In the genomic region with DNA sequence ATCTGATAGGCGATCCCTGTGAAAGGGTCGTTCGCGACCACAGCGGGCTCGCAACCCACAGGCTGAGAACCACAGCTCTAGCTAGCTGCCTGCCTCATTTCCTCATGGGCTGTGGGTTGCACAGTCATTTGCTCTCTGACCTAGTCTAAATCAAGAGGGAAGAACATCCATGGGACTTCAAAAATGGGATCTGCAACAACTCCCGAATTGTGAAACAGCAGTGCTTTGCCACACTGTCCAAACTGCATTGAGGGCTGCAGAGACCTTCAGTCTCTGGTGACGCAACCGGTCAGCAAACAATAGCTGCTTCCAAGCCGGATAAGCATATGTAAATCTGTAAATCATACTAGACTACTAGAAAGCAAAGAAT, we compare ENCODE assay signal across 9 mouse cellular contexts. TPM values are rescaled to one million over a fixed set of nuclear protein-coding genes. Genes with fewer than 3 reads are reported as not detected.
DNase-seq lines count a peak whose midpoint lies in the region; ATAC-seq and TF ChIP-seq lines count a peak whose summit lies in the region.
"Had no signal": no experiment of that assay in that cellular context is flagged by ENCODE, and none has a peak within 500 bp of the region (broad histone marks: within the 10 kb centered on the region; RNA-seq: fewer than 3 reads in every experiment).

No protein-coding gene starts in this region.

- peak; percentile 39 to 43 for DNase-seq in heart, adult 2 months
- DNase-seq in heart, postnatal 4 days: no peak
- DNase-seq in heart, adult 9 months (ENCODE audit: low spot score in 2 of 2): peak; percentile 20 to 27
- no peak for DNase-seq in frontal cortex, postnatal 14 days (ENCODE audit: low spot score in 2 of 2)
- no peak for DNase-seq in spleen, adult 12 weeks (ENCODE audit: low spot score)
- DNase-seq in urinary bladder, postnatal 25 days (ENCODE audit: low spot score): no peak

- H3K4me1 ChIP-seq in heart, adult 2 months (ENCODE audit: control insufficient read depth, insufficient read depth, low read length): peaks cover 6% of the 10 kb centered on the region
- peaks cover 29% of the 10 kb centered on the region for H3K4me1 ChIP-seq in limb, embryonic 15.5 days
- peaks cover 24% of the 10 kb centered on the region for H3K4me1 ChIP-seq in midbrain, embryonic 13.5 days (replicated peaks)

- H3K4me3 ChIP-seq in heart, adult 2 months: no peak overlapping the region; the same call in 1 of the 2 replicates
- no peak overlapping the region for H3K4me3 ChIP-seq in limb, embryonic 15.5 days
- H3K4me3 ChIP-seq in midbrain, embryonic 13.5 days (replicated peaks): peak overlapping the region; percentile 12

- WGBS in heart, adult 2 months: 24% methylated on average over 10 of the region's 10 CpGs
- WGBS in limb, embryonic 15.5 days: 23% methylated on average over 10 of the region's 10 CpGs
- WGBS in midbrain, embryonic 13.5 days: 13% methylated on average over 10 of the region's 10 CpGs

- H3K9ac ChIP-seq in heart, adult 2 months (ENCODE audit: low read depth, low read length): no peak overlapping the region
- H3K9ac ChIP-seq in limb, embryonic 15.5 days: no peak overlapping the region
- no peak overlapping the region for H3K9ac ChIP-seq in midbrain, embryonic 13.5 days (replicated peaks)

- no peak for TF ChIP-seq POLR2A in heart, adult 2 months (IDR thresholded peaks at IDR 0.05; ENCODE audit: insufficient read depth, low read depth, low read length)

- H3K79me2 ChIP-seq in heart, adult 2 months (replicated peaks; ENCODE audit: control insufficient read depth, insufficient read depth, low read length): no peaks in the 10 kb centered on the region

- no peaks in the 10 kb centered on the region for H3K9me3 ChIP-seq in limb, embryonic 15.5 days
- H3K9me3 ChIP-seq in midbrain, embryonic 13.5 days: no peaks in the 10 kb centered on the region

- no peak for TF ChIP-seq EP300 in heart, adult 2 months (IDR thresholded peaks at IDR 0.05; ENCODE audit: insufficient read depth, low read depth, low read length)

- TF ChIP-seq CTCF in heart, adult 2 months (IDR thresholded peaks at IDR 0.05): no peak

- peak overlapping the region; percentile 36 for H3K4me2 ChIP-seq in limb, embryonic 15.5 days
- peak overlapping the region; percentile 35 for H3K4me2 ChIP-seq in midbrain, embryonic 13.5 days (replicated peaks)

- intact Hi-C loops in heart, adult 2 months (cut with DNase I): no loop called here

- H3K27me3 ChIP-seq in heart, adult 2 months (ENCODE audit: control insufficient read depth, insufficient read depth, low read length): no peaks in the 10 kb centered on the region
- H3K27me3 ChIP-seq in limb, embryonic 15.5 days: no peaks in the 10 kb centered on the region
- peaks cover 36% of the 10 kb centered on the region for H3K27me3 ChIP-seq in midbrain, embryonic 13.5 days
- H3K27me3 ChIP-seq: CH12.LX had no signal

- H3K27ac ChIP-seq in heart, adult 2 months: peak overlapping the region; percentile 64
- H3K27ac ChIP-seq in limb, embryonic 15.5 days: peak overlapping the region; percentile 69
- peak overlapping the region; percentile 2; the same call in 1 of the 2 replicates for H3K27ac ChIP-seq in midbrain, embryonic 13.5 days

- H3K36me3 ChIP-seq in heart, adult 2 months (ENCODE audit: control insufficient read depth, insufficient read depth, low read length): no peaks in the 10 kb centered on the region
- H3K36me3 ChIP-seq in limb, embryonic 15.5 days: no peaks in the 10 kb centered on the region
- H3K36me3 ChIP-seq in midbrain, embryonic 13.5 days: no peaks in the 10 kb centered on the region

- ATAC-seq in limb, embryonic 15.5 days (ENCODE audit: insufficient number of reproducible peaks, low FRiP score, low TSS enrichment, low read depth): no peak
- peak; percentile 73 for ATAC-seq in midbrain, embryonic 13.5 days

RNA-seq across cellular contexts. Expression of a gene that starts 23.7 kb away (rescaled TPM):
- 10 to 100 TPM; 13.8 to 15.8 TPM for total RNA-seq in heart, adult 2 months (2021)
- 7.5 and 13.4 TPM in 2 replicates for polyA plus RNA-seq in heart, adult 2 months (2012; rRNA removed)
- total RNA-seq in heart, postnatal 4 days (2021): 10 to 100 TPM; 33.2 to 35.2 TPM
- 1.7 and 1.8 TPM in 2 replicates for polyA plus RNA-seq in limb, embryonic 15.5 days (2015; fragmentation: Nextera tagmentation; extraction: Ambion mirVana)
- 0.39 and 0.52 TPM in 2 replicates for polyA plus RNA-seq in midbrain, embryonic 13.5 days (2015; fragmentation: Nextera tagmentation; extraction: Ambion mirVana)

RNA-seq across cellular contexts. Expression of a gene that starts 26.2 kb away (rescaled TPM):
- total RNA-seq in heart, adult 2 months (2021): 10 to 100 TPM; 17.9 to 20.8 TPM
- polyA plus RNA-seq in heart, adult 2 months (2012; rRNA removed): 9.0 and 9.2 TPM in 2 replicates
- 10 to 100 TPM; 24.8 to 25.5 TPM for total RNA-seq in heart, postnatal 4 days (2021)
- polyA plus RNA-seq in limb, embryonic 15.5 days (2015; fragmentation: Nextera tagmentation; extraction: Ambion mirVana): 43.2 and 45.7 TPM in 2 replicates
- 70.0 and 73.0 TPM in 2 replicates for polyA plus RNA-seq in midbrain, embryonic 13.5 days (2015; fragmentation: Nextera tagmentation; extraction: Ambion mirVana)

RNA-seq across cellular contexts. Expression of a gene that starts 41.4 kb away (rescaled TPM):
- 10 to 100 TPM; 17.7 to 19.3 TPM for total RNA-seq in heart, adult 2 months (2021)
- polyA plus RNA-seq in heart, adult 2 months (2012; rRNA removed): 11.0 and 14.0 TPM in 2 replicates
- 10 to 100 TPM; 25.5 to 27.4 TPM for total RNA-seq in heart, postnatal 4 days (2021)
- polyA plus RNA-seq in limb, embryonic 15.5 days (2015; fragmentation: Nextera tagmentation; extraction: Ambion mirVana): 50.2 and 53.7 TPM in 2 replicates
- polyA plus RNA-seq in midbrain, embryonic 13.5 days (2015; fragmentation: Nextera tagmentation; extraction: Ambion mirVana): 36.0 and 40.0 TPM in 2 replicates

Comparison
In these comparisons a context has a peak if more than half of its experiments do, and no peak if none do; other contexts are left out.
1. DNase-seq: peak in heart, adult 2 months (2 of 2) and heart, adult 9 months (2 of 2); none in heart, postnatal 4 days (single experiment), frontal cortex, postnatal 14 days (0 of 2), spleen, adult 12 weeks (single experiment) and urinary bladder, postnatal 25 days (single experiment).
2. H3K27ac ChIP-seq: peak in every context shown above with its lines; median percentile 69 in limb, embryonic 15.5 days; 64 in heart, adult 2 months; 2 in midbrain, embryonic 13.5 days.